Mouse (Mus musculus) layer of hippocampus, adult 2 months (tissue): ENCODE data around the gene Relb. TPM values are rescaled to one million over a fixed set of nuclear protein-coding genes. Genes with fewer than 3 reads are reported as not detected.

Experiments used
- DNase-seq, 2 experiments: peaks; one replicate each; pipeline ENCODE4 v3.0.0; 2022; ENCODE audit warnings: low spot score in 2 of 2
- H3K27ac ChIP-seq: fragments of 200-600 bp; 2 replicates; pipeline ENCODE4 v1.8.1; 2022
- H3K4me3 ChIP-seq: fragments of 200-600 bp; 2 replicates; pipeline ENCODE4 v1.8.1; 2022; ENCODE audit warnings: mild to moderate bottlenecking
- CTCF ChIP-seq: fragments of 200-600 bp; conservative IDR thresholded peaks from 2 replicates; pipeline ENCODE4 v1.8.1; 2022; ENCODE audit warnings: antibody characterized with exemption, mild to moderate bottlenecking, moderate library complexity
- total RNA-seq, 2 experiments: library from RNA; stranded (reverse); gene quantifications; 2 replicates each; pipeline ENCODE4 v1.2.3; 2021

Gene Relb
- total RNA-seq, 2 experiments from 2014 or later, result 9.8 to 11.3 TPM

DNA sequence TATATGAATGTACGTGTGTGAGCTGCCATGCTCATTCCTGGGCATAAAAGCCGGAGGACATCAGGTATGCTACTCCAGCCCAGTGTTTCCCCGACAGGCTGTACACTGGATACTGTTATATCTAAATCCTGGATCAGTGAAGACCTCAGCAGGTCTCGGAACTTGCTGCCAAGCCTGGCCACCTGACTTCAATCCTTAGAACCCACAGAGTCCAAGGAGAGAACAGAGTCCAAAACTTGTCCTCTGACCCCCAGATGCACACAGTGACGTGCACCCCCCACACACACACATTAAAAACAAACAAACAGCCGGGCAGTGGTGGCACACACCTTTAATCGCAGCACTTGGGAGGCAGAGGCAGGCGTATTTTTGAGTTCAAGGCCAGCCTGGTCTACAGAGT, 61.8 kb downstream of the Relb start:
- no peak overlapping the region for H3K4me3 ChIP-seq
- no peak for DNase-seq
- no peak for TF ChIP-seq CTCF
- no peak overlapping the region for H3K27ac ChIP-seq

DNA sequence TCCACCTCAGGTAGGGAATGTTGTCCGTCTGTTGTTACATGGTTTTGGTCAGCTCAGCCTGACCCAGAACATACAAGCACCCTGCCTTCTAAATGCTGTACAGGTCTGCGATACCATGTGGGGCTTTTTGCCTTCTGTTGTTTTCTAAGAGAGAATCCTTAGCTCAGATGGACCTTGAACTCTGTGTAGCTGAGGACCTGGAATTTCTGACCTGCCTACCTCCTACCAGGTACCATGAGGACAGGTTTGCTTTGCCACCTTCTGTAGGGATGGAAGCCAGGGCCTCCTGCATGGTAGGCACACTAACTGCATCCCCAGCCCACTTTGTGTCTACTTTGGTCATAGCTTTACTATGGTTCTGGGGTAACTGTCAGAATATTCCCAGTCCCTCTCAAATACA, 63.4 kb downstream of the Relb start:
- Histone ChIP-seq H3K27ac (no peak overlapping the region), H3K4me3 (no peak overlapping the region)
- no peak for DNase-seq
- TF ChIP-seq CTCF, result no peak

DNA sequence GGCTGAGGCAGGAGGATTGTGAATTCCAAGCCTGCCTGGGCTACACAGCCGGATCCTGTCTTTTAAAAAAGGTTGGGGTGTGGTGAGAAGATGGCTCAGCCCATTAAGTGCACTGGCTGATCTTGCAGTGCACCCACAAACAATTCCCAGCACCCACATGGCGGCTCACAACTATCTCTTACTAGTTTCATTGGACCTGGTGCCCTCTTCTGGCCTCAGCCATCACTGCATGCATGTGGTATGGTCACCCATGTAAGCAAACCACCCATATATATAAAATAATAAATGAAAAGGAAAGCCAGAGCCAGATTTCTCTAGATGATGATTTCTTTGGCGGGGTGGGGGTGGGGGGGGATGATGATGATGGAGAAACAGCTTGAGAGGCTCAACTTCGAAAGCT, 64.8 kb downstream of the Relb start:
- TF ChIP-seq CTCF, result peak; percentile 56
- H3K4me3 ChIP-seq, result no peak overlapping the region
- H3K27ac ChIP-seq, result no peak overlapping the region
- no peak for DNase-seq

DNA sequence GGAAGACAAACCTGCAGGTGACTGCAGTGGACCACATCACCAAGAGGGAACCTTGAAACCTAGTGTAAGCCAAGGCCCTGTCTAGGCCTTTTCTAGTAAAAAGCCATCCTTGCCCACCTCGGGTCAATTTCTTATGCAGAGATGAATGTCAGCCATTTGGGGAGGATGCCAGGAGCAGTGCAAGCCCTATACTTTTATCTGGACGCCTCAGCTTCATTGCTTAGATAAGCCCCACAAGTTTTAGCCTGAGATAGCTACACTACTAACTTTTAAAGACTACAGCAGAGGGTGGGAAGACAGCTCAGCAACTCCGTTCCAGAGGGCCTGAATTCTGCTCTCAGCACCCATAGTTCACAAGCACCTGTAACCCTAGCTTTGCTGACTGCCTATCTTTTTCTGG, 65.4 kb downstream of the Relb start:
- DNase-seq, result no peak
- H3K27ac ChIP-seq, result no peak overlapping the region
- no peak overlapping the region for H3K4me3 ChIP-seq
- TF ChIP-seq CTCF, result no peak

DNA sequence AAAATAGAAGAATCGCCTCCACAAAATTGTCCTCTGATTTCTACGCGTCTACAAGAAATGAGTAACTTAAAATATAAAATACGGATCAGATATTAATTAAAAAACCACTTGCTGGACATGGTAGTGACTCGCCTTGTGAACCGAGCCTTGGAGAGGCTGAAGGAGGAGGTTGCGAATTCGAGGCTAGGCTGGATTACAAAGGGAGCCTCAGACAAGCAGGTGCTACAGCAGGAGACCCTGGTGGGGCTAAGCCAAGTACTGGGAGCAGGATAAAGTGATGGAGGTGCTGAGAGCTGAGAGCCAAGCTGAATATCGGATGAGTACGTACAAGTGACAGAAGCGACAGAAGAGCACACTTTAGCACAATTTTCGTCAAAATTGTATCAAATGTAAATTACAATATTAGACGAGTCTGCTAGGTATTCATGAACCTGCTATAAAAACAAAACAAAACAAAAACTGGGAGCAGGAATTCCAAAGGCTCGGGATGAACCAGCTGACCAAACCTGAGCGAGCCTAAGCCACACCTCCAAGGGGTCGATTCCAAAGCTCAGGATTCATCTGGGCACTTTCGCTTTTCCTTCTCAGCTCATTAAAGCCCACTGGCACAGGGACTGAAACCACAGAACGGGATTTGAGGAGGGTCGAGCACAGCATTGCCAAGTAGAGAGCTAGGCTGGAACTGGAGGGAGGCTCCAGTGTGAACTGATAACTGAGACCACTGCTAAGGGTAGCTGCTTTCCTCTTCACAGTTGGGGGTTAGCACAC, 66.4 kb downstream of the Relb start, which contains the start of gene Ppp1r37:
Ppp1r37 (minus strand) TSS at position 434 of the 768 bp plus-strand sequence.
- Histone ChIP-seq H3K4me3 (peak within 1 kb of the TSS; percentile 99), H3K27ac (peak within 1 kb of the TSS; percentile 97)
- no peak for DNase-seq
- no peak for TF ChIP-seq CTCF

DNA sequence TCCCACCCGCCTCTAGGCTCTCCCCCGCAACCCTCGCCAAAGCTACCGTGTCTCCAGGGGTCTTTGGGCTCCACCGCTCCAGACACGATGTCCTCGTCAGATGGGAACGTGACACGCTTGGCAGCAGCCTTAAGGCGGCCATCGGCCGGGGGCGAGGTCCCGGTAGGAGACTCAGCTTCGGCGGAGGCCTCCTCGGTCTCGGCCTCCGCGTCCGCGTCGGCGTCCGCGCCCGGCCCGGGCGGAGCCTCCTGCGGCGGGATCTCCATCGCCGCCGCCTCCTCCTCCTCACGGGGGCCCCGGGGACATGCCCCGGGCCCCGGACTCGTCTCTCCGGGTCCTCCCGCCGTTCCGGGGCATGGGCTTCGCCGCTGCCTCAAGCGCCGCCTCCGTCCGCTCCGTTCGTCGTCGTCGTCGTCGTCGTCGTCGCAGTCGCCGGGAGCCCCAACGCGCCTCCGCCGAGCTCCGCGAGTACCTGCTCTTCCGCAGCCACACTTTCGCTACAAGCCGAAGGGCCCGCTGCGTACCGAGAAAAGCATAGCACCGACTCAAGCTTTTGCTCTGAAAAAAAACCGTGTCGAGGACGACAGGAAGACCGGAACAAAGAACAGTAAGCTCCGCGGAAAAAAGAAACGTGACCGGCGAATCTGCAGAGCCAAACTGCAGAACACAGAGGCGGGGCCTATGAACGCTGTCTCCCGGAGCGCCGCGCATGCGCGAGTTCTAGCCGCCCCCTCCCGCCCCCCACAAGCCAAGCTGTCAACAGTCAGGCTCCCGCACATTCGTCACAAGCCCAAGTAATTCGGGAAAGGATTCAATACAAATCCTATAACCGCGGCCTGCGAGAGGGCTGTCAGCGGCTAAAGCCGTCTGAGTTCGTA, 67.2 kb downstream of the Relb start:
- Histone ChIP-seq H3K27ac (peak overlapping the region; percentile 97), H3K4me3 (peak overlapping the region; percentile 99)
- peak; percentile 84 to 89 for DNase-seq
- no peak; the same call in 1 of the 2 replicates for TF ChIP-seq CTCF

DNA sequence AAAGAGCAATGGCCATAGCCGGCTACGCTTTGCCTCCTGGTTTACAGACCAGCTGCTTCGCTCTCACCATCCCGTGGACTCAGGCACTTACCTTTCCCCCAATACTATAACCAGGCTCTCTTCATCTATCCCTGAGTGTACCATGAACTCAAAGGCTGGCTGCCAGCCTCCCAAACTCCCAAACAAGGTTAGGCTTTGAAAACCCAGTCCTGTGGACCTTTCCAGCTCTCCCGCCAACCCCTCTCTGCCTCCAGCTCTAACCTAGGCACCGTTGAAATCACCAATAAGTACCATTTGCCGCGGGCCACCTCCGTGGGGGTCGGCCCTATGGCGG, 67.8 kb downstream of the Relb start:
- TF ChIP-seq CTCF, result no peak
- peak overlapping the region; percentile 97 for H3K27ac ChIP-seq
- H3K4me3 ChIP-seq, result peak overlapping the region; percentile 99
- DNase-seq, result no peak

DNA sequence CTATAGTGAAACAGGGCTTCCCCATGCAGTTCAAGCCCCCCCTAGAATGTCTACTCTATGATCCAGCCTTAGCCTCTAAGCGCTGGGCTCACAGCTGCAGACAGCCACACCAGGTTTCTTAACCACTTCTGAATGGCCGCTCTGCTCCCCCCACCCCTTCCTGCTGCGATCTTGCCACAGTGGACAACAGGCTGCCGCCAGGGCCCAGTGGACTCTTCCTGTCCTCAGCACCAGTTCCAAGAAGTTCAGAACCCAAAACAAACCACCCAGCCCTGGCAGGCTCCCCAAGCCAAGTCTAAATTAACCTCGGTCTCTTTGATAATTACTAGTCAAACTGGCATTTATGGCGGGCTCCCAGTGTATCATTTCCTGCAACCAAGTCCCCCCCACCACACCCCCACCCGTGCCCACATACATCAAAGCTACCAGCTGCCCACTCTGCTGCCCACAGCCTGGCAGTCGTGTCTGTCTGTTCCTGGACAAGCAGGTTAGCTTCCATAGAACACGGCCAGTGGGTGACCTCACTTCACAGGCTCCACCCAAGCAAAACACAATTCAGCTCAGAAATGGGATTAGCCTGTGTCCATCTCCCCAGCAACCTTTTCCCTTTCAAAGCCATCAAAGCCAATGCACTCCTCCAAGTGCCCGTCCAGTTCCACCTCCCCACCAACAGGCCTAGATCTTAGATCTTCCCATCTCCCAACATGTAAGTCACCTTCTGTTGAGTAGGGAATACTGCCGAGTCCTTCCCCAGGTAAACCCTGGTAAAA, 68.6 kb downstream of the Relb start:
- no peak for DNase-seq
- Histone ChIP-seq H3K27ac (peak overlapping the region; percentile 97), H3K4me3 (peak overlapping the region; percentile 99)
- no peak for TF ChIP-seq CTCF

DNA sequence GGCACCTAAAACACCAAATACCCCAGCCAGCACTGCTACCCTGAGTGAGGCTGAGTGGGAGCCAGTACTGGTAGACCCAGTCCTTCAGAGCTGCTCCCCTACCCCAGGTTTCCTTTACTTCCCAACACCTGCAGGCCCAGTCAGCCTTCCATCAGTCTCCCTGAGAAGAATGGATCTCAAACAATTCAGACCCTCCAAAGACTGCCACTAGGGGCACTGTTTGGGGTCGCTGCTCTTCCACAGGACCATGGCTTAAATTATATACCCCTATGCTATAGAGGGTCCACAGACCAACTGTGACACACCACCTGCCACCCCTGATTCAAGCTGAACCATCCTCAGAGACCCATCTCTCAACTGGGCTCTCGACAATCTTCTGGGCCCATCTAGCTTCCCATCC, 70.3 kb downstream of the Relb start:
- DNase-seq, result no peak
- H3K4me3 ChIP-seq, result 0 out of 2 replicates have a peak overlapping the region, but pooled peaks have one; percentile 15
- peak; percentile 73 for TF ChIP-seq CTCF
- H3K27ac ChIP-seq, result peak overlapping the region; percentile 25; the same call in 1 of the 2 replicates

DNA sequence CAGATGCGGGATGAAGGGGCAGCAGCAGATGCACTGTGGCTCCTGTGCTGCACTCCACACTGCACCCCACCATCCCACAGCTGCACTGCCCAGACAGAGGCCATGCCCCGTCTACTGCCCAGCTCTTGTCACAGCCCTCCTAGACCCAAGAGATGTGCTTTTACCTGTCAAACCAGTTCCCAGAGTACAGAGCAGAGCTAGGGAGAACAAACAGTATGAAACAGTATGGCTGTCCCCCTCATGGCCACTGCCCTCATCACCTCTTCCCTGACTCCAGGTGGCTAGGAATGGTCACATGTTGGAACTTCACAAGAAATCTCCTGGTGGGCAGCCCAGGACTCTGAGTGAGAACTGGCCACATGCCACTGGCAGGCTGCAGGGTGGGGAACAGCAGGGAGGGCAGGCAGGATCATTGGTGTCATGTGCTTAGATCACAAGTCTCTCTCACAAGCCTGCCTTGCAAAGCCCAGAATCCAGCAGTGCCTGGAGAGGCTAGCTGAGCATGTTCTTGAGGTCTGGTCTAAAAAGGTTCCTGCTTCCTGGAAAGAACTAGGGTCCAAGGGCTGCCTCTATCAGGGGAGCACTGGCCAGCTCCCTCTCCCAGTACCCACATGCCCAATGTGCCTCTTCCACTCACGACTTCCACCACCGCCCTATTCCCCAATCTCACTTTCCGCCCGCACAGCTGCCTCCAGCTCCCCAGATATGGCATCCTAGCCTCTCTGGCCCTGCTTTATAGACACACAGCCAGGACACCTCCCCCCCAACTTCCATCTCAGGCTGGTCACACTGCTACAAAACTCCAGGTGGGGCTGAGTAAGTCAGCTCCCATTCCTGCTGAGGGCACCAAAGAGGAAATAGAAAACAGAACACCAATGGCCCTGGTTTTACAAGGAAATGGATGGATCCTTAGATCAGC, 71.0 kb downstream of the Relb start:
- no peak for TF ChIP-seq CTCF
- Histone ChIP-seq H3K27ac (peak overlapping the region; percentile 32; the same call in 1 of the 2 replicates), H3K4me3 (0 out of 2 replicates have a peak overlapping the region, but pooled peaks have one; percentile 15)
- DNase-seq, result no peak

DNA sequence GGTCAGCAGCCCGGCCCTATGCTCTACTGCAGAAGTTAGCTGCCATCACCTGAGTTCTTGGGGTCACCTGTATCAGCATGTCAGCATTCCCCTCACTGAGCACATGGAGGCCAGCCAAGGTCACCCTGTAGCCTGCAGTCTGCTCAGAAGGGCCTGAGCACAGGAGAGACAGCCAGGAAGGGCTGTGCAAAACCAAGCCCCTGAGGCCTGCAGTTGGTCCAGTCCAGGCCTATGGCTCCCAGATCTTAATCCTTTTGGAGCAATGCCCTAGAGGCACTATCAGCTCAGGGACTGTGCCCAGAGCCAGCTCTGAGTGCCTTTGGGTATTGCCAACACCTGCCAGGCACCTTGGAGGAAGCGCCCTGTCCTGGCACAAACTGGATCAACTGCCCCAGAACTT, 72.2 kb downstream of the Relb start:
- no peak for DNase-seq
- Histone ChIP-seq H3K27ac (peak overlapping the region; percentile 8; the same call in 1 of the 2 replicates), H3K4me3 (no peak overlapping the region)
- no peak for TF ChIP-seq CTCF

Other genes with a start within 250 kb of the Relb start
- 10 to 100 TPM; 36.4 to 36.5 TPM for gene Ercc2, start 247.4 kb downstream of the Relb start, total RNA-seq
- gene Klc3, start 225.3 kb downstream of the Relb start, total RNA-seq, result 1 to 10 TPM; 3.2 to 3.5 TPM
- gene Ckm, start 224.7 kb downstream of the Relb start, total RNA-seq, result not detected
- gene Mark4, start 170.6 kb downstream of the Relb start, total RNA-seq, result 10 to 100 TPM; 92.9 to 99.6 TPM
- under 1 TPM; 0.10 to 0.38 TPM for gene Exoc3l2, start 166.1 kb downstream of the Relb start, total RNA-seq
- gene Bloc1s3, start 121.1 kb downstream of the Relb start, total RNA-seq, result 1 to 10 TPM; 6.0 to 6.9 TPM
- gene Trappc6a, start 121.0 kb downstream of the Relb start, total RNA-seq, result 10 to 100 TPM; 17.2 to 20.7 TPM
- gene Nkpd1, start 111.6 kb downstream of the Relb start, total RNA-seq, result under 1 TPM; 0.38 to 0.71 TPM
- 100 to 1,000 TPM; 116 to 118 TPM for gene Ppp1r37, start 66.4 kb downstream of the Relb start, total RNA-seq
- under 1 TPM; 0.81 to 0.95 TPM for gene Zfp296, start 52.2 kb downstream of the Relb start, total RNA-seq
- gene Gemin7, start 51.8 kb downstream of the Relb start, total RNA-seq, result 10 to 100 TPM; 38.8 to 43.9 TPM
- 100 to 1,000 TPM in 1 of 2 experiments, 10 to 100 TPM in 1; 95.4 to 112 TPM for gene Clasrp, start 25.0 kb downstream of the Relb start, total RNA-seq
- 100 to 1,000 TPM; 136 to 151 TPM for gene Clptm1, start 35.6 kb upstream of the Relb start, total RNA-seq
- not detected for gene Apoc2, start 48.5 kb upstream of the Relb start, total RNA-seq
- gene Gm44805, start 52.0 kb upstream of the Relb start, total RNA-seq, result not detected
- gene Apoc4, start 52.0 kb upstream of the Relb start, total RNA-seq, result not detected
- gene Apoc1, start 63.2 kb upstream of the Relb start, total RNA-seq, result 1 to 10 TPM; 3.1 to 3.5 TPM
- gene Apoe, start 69.8 kb upstream of the Relb start, total RNA-seq, result 1,000 to 10,000 TPM; 2,242 to 2,264 TPM
- gene Tomm40, start 86.0 kb upstream of the Relb start, total RNA-seq, result 100 to 1,000 TPM; 110 TPM
- gene Nectin2, start 121.0 kb upstream of the Relb start, total RNA-seq, result 1 to 10 TPM; 4.5 to 5.9 TPM
- gene Bcam, start 141.6 kb upstream of the Relb start, total RNA-seq, result 10 to 100 TPM in 1 of 2 experiments, 1 to 10 TPM in 1; 9.2 to 14.8 TPM
- gene Cblc, start 167.4 kb upstream of the Relb start, total RNA-seq, result not detected
- under 1 TPM; 0.46 to 0.83 TPM for gene Bcl3, start 193.3 kb upstream of the Relb start, total RNA-seq
- gene Gm19345, start 222.6 kb upstream of the Relb start, total RNA-seq, result 1 to 10 TPM in 1 of 2 experiments, under 1 TPM in 1; 0.86 to 1.6 TPM
- gene Ceacam16, start 231.9 kb upstream of the Relb start, total RNA-seq, result not detected